Mouse (Mus musculus) urinary bladder, adult 18-20 months (tissue): ENCODE data around the gene Abhd17c.
A peak's percentile ranks its signal among the peaks of the same experiment; 100 is the strongest.
"Not testable (repeated sequence)": the region's sequence is repeated elsewhere in the genome, so short reads cannot be mapped to it uniquely, and the experiment has no call there.

Experiments used
- DNase-seq, 2 experiments: peaks; one replicate each; pipeline ENCODE4 v3.0.0; 2022; ENCODE audit warnings: low spot score in 2 of 2, mixed read lengths in 2 of 2

Gene Abhd17c

DNA sequence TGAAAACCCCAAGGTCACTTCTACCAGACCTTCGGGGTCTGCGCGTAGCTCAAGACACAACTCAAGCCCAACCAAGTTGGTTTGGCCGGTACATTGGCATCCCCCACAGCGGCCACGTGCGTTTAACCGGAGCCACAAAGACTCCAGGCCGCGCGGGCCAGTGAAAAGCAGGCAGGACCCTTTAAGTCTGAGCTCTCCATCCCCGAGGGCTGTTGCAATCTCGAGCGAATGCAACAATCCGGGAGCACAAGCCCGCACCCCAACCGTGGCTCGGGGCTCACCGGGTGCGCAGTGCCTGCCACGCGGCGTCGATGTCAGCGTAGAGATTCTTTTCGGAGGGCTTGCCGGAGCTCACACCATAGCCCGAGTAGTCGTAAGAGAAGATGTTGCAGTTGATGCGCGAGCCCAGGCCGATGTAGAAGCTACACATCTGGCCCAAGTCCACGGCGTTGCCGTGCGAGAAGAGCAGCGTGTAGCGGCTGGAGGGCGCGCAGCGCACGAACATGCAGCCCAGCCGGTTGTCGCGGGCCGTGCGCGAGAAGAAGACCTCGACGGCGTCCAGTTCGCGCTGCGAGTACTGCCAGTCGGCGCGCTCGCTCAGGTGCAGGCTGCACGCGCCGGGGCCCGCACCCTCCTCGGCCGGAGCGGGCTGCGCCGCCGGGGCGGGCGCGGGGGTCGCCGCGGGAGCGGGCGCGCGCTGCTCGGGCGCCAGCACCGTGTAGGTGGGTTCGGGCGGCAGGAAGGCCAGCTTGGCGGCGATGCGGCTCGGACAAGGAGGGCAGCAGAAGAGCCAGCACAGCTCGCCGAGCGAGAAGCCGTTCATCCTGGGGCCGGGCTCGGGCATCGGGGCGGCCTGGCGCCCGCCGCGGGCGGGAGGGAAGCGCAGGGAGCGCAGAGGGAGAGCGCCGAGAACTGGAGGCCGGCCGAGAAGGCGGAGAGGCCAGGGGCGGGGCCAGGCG is at the start of gene Abhd17c:
Gene Abhd17c (minus strand): TSS at position 893 of the 959 bp plus-strand sequence.
- DNase-seq = peak; percentile 26 to 59

DNA sequence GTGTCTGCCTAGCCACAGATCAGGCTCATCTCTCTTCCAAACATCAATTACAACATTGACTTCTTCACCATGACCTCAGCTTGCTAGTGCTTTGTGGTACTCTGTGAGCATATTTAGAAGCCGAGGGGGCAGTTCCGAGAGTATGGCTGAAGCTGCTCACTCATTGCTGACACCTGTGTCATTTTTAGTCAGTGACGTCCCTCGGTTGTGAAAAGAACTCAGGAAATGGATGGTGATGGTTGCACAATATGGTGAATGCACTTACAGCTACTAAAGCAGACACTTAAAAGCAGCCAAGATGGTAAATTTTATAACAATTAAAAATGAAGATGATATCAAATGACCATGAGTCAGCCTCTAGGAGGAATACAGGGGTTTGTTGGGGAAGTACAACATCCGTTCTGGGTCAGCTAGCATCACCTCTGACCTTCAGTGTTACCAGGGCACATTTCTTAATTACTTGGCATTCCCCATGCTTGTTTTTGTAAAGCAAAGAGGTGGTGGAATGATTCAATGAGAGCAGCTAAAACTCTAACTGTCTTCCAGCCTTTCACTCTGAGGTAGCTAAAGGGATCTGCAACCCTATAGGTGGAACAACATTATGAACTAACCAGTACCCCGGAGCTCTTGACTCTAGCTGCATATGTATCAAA is 45.6 kb upstream of the Abhd17c start:
- no peak for DNase-seq

DNA sequence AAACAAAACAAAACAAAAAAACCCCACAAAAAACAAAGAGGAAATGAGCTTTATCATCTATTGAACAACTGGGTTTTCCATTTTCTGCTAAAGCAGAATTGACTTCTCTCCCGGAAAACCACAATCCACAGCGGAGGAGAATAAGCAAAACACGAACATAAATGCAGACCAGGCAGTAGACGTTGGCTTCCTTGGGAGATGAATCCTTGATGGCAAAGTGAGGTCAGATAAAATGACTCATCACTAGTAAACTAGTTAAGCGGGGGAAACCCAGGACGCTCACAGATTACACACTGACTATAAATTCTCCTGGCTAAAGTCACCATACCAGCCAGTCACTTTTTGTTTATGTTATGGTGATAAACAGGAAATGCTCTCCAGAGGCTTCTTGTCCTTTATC is 44.5 kb upstream of the Abhd17c start:
- no peak for DNase-seq

DNA sequence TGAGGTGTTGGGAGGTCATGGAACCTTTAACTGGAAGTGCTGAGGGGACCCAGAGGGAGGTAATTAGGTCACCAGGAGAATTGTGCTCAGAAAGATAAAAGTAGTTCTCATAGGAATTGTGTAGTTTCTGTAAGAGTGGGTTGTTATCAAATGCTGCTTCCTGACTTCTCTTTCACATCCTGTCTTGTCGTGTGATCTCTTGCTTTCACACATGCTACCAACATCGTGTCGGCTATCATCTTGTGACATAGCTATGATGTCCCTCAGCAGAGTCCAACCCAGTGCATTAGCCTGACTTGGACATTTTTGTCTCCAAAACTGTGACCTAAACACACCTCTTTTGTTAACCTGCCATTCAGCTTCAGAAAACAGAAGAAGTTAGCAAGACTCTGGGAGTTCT is 40.6 kb upstream of the Abhd17c start:
- no peak for DNase-seq

DNA sequence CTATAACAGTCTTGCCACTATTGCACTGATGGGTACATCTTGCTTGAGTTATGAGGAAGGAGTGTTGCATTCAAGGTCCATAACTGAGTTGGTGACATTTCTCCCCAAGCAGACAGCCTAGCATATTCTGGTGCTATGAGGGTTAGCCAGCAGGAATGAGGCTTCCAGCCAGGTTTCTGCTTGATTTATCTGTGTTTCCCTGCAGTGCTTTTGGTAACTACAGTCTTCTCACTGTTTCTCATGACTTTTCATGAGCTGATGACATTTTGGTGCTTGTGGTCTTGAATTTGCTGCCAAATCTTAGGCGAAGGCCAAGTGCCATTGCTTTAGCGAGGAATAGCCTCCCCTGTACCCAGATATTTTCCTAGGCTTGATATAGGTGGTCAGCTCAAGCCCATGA is 39.8 kb upstream of the Abhd17c start:
- DNase-seq = no peak

DNA sequence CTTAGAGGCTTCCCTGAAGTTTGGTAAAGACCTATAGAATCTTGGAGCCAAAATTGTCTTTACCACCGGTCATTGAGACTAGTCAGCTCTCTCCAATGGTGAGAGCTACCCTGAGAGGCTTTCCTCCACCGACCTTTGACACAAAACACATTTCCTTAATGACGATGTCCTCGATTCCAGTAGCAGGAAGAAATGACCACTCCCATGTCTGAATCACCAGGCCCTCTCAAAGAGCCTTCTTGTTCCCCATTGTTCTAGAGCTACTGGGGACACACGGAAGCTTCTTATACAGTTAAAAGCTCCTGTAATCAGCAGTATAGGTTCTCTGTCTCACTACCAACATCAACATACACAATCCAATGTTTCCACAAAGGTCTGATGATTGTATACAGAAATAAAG is 36.5 kb upstream of the Abhd17c start:
- DNase-seq = no peak

DNA sequence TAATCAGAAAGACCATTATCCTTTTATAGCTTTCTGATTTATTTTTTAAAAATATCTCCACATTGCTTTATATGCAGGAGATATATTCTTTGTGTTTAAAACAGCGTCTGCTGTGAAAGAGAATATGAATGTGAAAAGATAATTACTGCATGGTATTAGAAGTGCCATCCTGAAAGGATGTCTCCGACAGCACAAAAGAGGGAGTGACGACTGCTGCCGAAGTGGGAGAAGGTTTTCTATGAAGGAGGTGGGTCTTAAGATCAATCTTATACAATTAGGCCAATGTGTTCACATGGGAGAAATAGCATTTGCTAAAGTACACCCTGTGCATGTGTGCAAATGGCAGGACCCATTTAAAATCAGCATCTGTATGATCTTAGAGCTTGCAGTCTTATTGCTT is 33.5 kb upstream of the Abhd17c start:
- DNase-seq = no peak

DNA sequence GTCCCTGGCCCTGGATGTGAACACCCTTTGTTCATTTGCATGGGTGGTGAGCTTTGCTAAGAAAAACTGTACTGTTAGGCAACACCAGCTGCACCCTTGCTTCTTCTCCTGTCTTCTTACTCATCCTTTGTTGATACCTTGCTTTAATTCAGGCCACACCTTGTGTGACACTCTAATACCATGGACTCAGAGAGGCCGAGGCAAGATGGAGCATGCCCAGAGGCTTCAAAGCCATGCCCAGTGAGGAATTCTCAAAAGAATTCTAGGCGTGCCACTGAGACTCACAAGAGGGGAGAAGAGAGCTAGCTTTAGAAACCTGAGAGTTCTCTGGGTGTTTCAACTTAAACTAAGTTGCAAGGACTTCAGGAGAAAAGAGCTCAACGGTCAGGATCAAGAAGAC is 33.0 kb upstream of the Abhd17c start:
- DNase-seq = no peak

DNA sequence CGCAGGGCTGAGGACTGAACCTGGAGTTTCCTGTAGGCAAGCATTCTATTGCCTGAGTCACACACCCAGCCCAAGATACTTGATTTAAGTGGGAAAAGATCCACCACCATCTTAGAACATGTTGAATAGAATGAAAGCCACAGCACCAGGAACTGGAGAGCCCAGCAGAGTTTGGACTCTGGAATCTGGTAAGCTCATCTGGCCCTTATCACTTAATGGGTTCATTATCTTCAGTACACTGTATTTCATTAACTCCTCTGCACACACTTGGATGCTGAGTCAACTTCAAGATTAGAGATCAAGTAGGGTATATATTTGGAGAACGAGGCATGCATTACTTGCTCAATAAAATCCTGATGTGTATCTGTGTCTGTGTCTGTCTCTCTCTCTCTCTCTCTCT is 27.1 kb upstream of the Abhd17c start:
- DNase-seq = not testable (repeated sequence)

DNA sequence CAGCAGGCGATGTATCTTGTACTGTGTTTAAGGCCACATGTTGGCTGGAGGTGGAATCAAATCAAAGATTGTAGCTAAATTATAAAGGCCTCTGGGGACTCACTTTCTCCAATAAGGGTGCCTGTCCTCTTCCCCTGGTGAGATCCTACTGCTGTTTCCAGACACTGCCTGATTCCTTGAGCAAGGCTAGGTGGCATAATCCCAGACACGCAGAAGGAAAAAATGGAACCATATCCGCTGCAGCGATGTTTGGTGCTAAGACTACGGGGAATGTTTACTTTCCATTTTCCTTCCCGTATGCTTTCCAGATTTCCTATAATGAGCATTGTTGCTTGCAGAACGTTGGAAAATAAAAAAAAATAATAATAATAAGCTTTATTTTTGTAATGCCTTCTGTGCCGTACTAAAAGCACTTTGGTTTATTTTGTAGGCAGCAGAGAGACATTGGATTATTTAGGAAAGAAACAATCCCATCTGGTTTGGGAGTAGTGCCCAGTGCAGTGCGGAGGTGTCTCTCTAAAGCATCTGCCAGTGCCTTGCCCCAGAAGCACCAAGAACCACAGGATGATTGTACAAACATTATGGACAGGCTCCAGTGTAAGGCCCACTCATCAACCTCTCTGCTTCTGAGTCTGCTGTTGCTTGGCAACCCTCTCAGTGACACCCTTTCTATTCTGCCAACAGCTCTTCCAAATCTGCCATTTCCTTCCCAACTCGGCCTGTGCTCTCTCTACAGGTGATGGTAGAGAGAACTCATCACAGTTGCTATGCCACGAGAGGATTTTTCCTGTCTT is 23.2 kb upstream of the Abhd17c start:
- no peak for DNase-seq

DNA sequence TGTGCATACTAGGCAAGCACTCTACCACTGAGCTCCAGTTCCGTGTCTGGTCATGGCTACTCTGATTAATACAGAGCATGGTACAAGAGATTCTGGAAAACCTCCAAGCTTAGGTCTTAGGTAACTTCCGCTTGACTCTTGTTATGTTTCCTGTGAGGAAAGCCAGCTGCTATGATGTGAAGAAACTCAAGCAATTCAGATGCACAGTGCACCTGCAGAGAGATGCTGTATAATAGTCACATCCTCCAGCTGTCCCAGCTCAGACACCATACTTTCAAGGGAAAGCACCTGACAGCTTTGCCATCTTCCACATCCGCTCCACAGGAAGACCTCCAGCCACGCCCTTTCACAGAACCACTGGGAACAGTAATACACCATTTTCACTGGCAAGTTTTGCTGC is 21.7 kb upstream of the Abhd17c start:
- no peak for DNase-seq

DNA sequence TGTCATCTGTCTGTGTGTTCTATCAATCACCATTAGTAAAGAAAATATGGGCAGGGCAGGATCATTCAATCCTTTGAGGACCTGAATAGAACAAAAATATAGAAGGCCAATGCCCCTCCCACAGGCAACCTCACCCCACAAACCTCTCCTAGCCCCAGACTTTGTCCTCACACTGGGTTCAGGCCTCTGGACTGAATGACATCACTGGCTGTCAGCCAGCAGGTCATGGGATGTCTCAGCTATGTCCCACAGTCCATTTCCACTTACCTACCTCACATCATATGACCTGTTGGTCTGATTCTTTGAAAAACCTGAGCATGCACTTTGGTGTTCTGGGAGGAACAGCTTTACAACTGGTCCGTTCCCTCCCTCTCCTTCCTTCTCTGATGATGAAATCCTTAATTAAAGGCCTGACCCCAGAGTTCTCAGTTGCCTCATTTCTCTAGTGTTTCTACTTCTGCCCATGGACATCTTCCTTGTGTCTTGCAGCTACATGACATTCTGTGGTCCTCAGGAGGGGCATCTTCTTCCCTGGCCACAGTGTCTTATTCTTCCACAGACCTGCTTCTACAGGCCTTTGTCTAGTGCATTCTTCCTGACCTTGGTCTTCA is 19.6 kb upstream of the Abhd17c start:
- no peak for DNase-seq

DNA sequence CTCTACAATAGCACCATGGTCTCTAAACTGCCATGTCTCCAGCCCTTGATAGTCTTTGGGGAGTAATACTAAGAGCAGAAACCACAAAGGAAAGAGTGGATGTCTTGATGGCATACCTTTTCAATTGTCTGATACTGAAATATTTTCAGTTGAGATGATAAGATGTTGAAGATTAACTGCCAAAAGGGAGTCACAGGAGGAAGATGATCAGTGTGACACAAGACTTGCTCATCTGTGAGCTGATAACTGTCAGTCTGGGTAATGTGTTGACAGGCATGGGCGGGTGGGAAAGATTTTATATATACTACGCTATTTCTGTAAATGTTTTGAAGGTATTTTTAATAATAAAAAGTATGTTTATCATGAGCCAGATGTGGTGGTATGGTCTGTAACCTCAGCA is 16.7 kb upstream of the Abhd17c start:
- no peak for DNase-seq

DNA sequence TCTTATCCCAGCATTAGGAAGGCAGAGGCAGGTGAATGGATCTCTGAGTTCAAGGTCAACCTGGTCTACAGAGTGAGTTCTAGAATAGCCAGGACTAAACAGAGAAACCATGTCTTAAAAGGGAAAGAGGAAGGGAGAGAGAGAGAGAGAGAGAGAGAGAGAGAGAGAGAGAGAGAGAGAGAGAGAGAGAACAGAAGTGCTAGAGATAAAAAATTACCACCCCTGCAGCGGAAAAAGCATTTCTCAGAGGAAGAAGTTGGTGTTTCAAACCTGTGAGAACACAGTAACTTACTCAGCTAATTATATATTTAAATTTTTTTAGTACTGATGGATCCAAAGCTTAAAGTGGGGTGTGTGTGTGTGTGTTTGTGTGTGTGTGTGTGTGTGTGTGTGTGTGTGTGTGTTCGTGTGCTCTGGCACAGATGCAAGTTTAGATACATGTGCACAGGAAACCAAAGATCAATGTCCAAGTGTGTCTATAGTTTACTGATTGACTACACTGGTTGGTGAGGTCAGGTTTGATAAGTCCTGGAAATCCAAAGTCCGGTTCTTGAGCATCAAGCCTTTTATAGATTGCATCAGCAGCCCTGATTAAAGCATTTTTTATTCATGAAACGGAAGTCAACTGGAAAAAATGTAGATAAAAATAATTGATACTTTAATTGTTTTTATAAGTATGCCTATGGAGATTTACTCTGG is 15.2 kb upstream of the Abhd17c start:
- DNase-seq = no peak

DNA sequence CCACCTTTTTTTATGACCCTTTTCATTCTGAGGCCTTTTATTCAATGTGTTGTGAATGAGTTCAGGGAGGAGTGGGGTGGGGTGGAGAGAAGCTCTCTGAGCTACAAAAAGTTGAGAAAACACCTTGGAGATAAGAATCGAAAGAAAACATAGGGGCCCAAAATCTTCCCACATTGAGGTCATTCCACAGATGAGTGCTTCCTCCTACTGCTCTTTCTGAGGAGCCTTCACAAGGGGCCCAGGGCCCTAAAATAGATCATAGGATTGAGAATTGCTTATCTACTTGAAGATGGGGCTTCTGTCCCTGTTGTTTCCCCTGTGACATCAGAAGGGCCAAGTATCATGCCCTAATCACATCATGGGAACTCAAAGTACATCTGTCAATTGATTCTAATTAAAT is 14.3 kb upstream of the Abhd17c start:
- no peak for DNase-seq

DNA sequence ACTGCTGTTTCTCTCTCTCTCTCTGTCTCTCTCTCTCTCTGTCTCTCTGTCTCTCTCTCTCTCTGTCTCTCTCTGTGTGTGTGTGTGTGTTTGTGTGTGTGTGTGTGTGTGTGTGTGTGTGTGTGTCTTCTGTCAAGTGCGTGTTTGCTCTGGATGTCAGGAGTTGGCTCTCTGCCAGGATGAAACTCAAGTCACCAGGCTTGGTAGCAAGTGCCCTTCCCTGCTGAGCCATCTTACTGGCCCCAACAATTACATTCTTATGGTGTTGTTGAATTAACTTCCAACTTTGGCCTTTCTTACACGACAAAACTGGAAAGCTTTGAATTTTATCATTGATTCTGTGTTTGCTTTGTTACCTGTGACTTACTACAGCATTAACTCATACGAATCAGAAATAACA is 13.6 kb upstream of the Abhd17c start:
- DNase-seq = no peak

DNA sequence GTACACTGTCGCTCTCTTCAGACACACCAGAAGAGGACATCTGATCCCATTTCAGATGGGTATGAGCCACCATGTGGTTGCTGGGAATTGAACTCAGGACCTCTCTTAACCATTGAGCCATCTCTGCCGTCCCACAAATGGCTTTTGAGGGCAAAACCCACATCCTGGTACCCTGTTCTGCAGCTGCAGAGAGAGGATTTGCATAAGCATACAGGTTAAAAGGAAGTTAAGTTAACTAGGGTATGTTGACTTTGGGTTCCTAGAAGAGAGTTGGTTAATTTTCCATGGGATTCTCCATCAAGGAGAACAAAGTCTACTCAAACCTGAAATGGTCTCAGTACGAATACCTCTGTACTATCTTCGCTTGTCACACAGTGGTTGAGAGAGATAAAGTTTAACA is 13.2 kb upstream of the Abhd17c start:
- no peak for DNase-seq

DNA sequence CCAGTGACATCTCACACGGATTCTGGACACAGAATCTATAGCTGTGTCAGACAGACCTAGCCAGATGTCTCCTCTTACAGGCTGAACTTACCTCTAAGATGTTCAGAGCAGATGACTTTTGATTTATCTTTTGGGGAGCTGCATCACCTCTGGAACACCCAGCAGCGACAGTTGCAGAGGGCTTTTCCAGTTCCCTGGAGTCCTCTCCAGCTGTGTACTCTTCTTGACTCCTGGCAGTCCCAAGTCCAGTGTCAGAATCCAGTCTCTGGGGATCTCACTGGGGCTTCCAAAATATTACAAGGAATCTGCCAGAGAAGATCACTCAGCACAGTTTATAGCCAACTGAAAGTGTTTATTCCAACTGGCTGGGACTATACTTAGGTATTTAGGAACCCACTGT is 12.7 kb upstream of the Abhd17c start:
- DNase-seq = no peak

DNA sequence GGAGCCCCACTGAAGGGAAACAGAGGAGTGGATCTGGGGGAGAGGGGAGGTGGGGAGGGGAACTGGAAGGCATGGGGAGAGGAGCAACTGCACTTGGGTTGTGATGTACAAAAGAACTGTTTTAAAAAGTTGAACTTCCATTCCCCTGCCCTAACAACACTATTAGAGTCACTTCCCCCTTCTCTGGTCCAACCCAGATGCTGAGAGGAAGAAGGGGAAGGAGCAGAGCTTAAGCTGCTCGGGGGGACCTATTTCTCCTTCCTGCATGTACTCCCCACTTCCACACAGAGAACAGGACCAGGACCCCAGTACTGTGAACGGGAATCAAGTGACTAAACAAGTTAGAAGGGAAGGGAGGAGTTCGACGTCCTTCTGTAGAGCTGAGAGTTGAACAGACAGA is 11.9 kb upstream of the Abhd17c start:
- DNase-seq = no peak

DNA sequence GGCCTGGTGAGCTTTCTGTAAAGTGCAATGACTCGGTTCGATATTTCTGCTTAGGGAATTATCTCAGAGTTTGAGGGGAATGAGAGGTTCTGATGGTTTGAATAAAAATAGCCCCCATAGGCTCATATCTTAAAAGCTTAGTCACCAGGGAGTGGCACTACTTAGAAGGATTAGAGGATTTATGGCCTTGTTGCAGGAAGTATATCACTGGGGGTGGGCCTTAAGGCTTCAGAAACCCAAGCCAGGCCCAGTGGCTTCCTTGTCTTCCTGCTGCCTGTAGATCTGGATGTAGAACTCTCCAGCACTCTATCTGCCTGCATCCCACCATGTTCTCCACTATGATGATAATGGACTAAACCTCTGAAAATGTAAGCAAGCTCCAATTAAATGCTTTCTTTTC is 7.7 kb upstream of the Abhd17c start:
- DNase-seq = no peak

DNA sequence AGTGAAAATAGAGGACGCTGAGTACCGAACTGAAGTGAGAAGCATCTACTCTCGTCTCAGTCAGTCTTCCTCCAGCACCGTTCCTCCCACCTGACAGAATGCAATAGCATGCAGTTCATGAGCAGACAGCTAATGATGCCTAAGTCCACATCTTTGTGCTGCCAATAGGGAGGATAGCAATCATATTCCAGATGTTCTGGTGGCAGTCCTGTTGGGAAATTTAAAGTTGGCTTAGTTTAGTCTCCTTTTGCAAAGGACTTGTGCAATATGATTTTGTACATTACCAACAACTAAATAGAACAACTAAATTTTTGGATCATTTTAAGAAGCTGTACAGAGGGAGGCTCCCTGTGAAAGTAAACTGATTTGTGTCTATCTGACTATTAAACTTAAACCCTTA is 2.1 kb upstream of the Abhd17c start:
- DNase-seq = no peak
